Mouse (Mus musculus) CH12.LX (cell line): ENCODE measurements around the gene Vdr. TPM values are rescaled to one million over a fixed set of nuclear protein-coding genes. Genes with fewer than 3 reads are reported as not detected.

Source experiments
- DNase-seq: peaks from one replicate; pipeline ENCODE4 v3.0.0-alpha.2; 2013; ENCODE audit errors: extremely low read depth
- H3K27ac ChIP-seq: 2 replicates; pipeline ENCODE4 v1.5.1; 2012; ENCODE audit warnings: low read depth, mild to moderate bottlenecking, control low read depth, moderate library complexity; ENCODE audit not compliant: insufficient read depth
- H3K27me3 ChIP-seq: replicated peaks from 2 replicates; pipeline ENCODE3; 2012; ENCODE audit warnings: inconsistent platforms
- H3K36me3 ChIP-seq, 2 experiments: replicated peaks in 1 of 2; 2 replicates each; pipeline versions ENCODE3 to v1.6.1; 2012; ENCODE audit warnings: inconsistent platforms in 1 of 2, low read length in 1 of 2, mild to moderate bottlenecking in 1 of 2, mixed read lengths in 1 of 2, moderate library complexity in 1 of 2; ENCODE audit not compliant: control insufficient read depth in 1 of 2, insufficient read depth in 1 of 2
- H3K4me1 ChIP-seq, 2 experiments: 2 replicates each; pipeline ENCODE4 v1.6.1; 2012; ENCODE audit warnings: inconsistent platforms in 1 of 2, moderate library complexity in 1 of 2; ENCODE audit not compliant: insufficient read depth in 2 of 2, control insufficient read depth in 1 of 2
- H3K4me2 ChIP-seq: 2 replicates; pipeline ENCODE4 v1.6.1; 2012; ENCODE audit warnings: low read depth, mild to moderate bottlenecking, control low read depth; ENCODE audit not compliant: poor library complexity, insufficient read depth, severe bottlenecking
- H3K4me3 ChIP-seq, 3 experiments: fragments of 150-350 bp in 1 of 3; sonication (generic) in 1 of 3; replicated peaks in 1 of 3; 2 replicates each; pipeline versions ENCODE3 to v1.5.1; 2011 to 2012; ENCODE audit warnings: low read depth in 2 of 3, low read length in 2 of 3, mild to moderate bottlenecking in 2 of 3, moderate library complexity in 2 of 3, control low read depth in 1 of 3, improper control_type of control experiment in 1 of 3, inconsistent platforms in 1 of 3, mixed read lengths in 1 of 3; ENCODE audit not compliant: poor library complexity in 1 of 3
- H3K79me2 ChIP-seq: replicated peaks from 2 replicates; pipeline ENCODE4 v1.6.1; 2012; ENCODE audit warnings: mild to moderate bottlenecking, moderate library complexity; ENCODE audit not compliant: control insufficient read depth, poor library complexity, insufficient read depth, severe bottlenecking; ENCODE audit errors: extremely low read depth
- H3K9ac ChIP-seq: 2 replicates; pipeline ENCODE4 v1.6.1; 2012; ENCODE audit warnings: low read depth, mild to moderate bottlenecking, control low read depth, moderate library complexity; ENCODE audit not compliant: insufficient read depth
- H3K9me3 ChIP-seq: replicated peaks from 2 replicates; pipeline ENCODE3; 2012; ENCODE audit warnings: low read length, inconsistent platforms, mixed read lengths
- CHD2 ChIP-seq: IDR thresholded peaks from 2 replicates; pipeline ENCODE4 v1.6.1; 2011; ENCODE audit warnings: low read length, improper control_type of control experiment
- CTCF ChIP-seq, 2 experiments: IDR thresholded peaks in 1 of 2; conservative IDR thresholded peaks in 1 of 2; 2 replicates each; pipeline ENCODE4 v1.5.1; 2011 to 2012; ENCODE audit warnings: low read depth in 2 of 2, low read length in 2 of 2, improper control_type of control experiment in 1 of 2, inconsistent platforms in 1 of 2, mild to moderate bottlenecking in 1 of 2, moderate library complexity in 1 of 2
- ELF1 ChIP-seq: IDR thresholded peaks from 2 replicates; pipeline ENCODE4 v1.6.1; 2014; ENCODE audit warnings: low read depth, mild to moderate bottlenecking, inconsistent platforms, low read length, improper control_type of control experiment
- EP300 ChIP-seq: IDR thresholded peaks from 2 replicates; pipeline ENCODE4 v1.6.1; 2011; ENCODE audit warnings: low read length, improper control_type of control experiment
- ETS1 ChIP-seq: conservative IDR thresholded peaks from 2 replicates; pipeline ENCODE4 v1.6.1; 2012; ENCODE audit warnings: low read depth, mild to moderate bottlenecking, inconsistent platforms, low read length, improper control_type of control experiment, moderate library complexity
- IRF4 ChIP-seq: IDR thresholded peaks from 2 replicates; pipeline ENCODE4 v1.6.1; 2014; ENCODE audit warnings: low read depth, mild to moderate bottlenecking, inconsistent platforms, low read length, improper control_type of control experiment
- JUND ChIP-seq: conservative IDR thresholded peaks from 2 replicates; pipeline ENCODE4 v1.6.1; 2011; ENCODE audit warnings: low read depth, low read length, improper control_type of control experiment
- KAT2A ChIP-seq: IDR thresholded peaks from 2 replicates; pipeline ENCODE4 v1.6.1; 2012; ENCODE audit warnings: low read length, improper control_type of control experiment, inconsistent platforms; ENCODE audit not compliant: insufficient replicate concordance
- MAFK ChIP-seq: IDR thresholded peaks from 2 replicates; pipeline ENCODE4 v1.6.1; 2011; ENCODE audit warnings: low read length, improper control_type of control experiment; ENCODE audit not compliant: insufficient replicate concordance
- MAX ChIP-seq: IDR thresholded peaks from 2 replicates; pipeline ENCODE4 v1.6.1; 2011; ENCODE audit warnings: low read length, improper control_type of control experiment
- MAZ ChIP-seq: IDR thresholded peaks from 2 replicates; pipeline ENCODE4 v1.6.1; 2012; ENCODE audit warnings: low read depth, mild to moderate bottlenecking, inconsistent platforms, low read length, improper control_type of control experiment, moderate library complexity
- MXI1 ChIP-seq: IDR thresholded peaks from 2 replicates; pipeline ENCODE4 v1.6.1; 2011; ENCODE audit warnings: mild to moderate bottlenecking, low read depth, low read length, improper control_type of control experiment
- NELFE ChIP-seq: IDR thresholded peaks from 2 replicates; pipeline ENCODE4 v1.6.1; 2011; ENCODE audit warnings: low read depth, low read length, improper control_type of control experiment
- NRF1 ChIP-seq: IDR thresholded peaks from 2 replicates; pipeline ENCODE4 v1.6.1; 2014; ENCODE audit warnings: low read depth, mild to moderate bottlenecking, inconsistent platforms, low read length, improper control_type of control experiment, moderate library complexity
- PAX5 ChIP-seq: IDR thresholded peaks from 2 replicates; pipeline ENCODE4 v1.6.1; 2012; ENCODE audit warnings: low read length, inconsistent platforms, mixed read lengths
- POLR2A ChIP-seq: IDR thresholded peaks from 2 replicates; pipeline ENCODE4 v1.6.1; 2011; ENCODE audit warnings: low read depth, mild to moderate bottlenecking, improper control_type of control experiment, low read length
- POLR2AphosphoS2 ChIP-seq: IDR thresholded peaks from 2 replicates; pipeline ENCODE4 v1.6.1; 2011; ENCODE audit warnings: low read depth, low read length, improper control_type of control experiment
- RAD21 ChIP-seq: IDR thresholded peaks from 2 replicates; pipeline ENCODE4 v1.6.1; 2011; ENCODE audit warnings: low read depth, mild to moderate bottlenecking, low read length, improper control_type of control experiment, moderate library complexity
- SIN3A ChIP-seq: IDR thresholded peaks from 2 replicates; pipeline ENCODE4 v1.6.1; 2012; ENCODE audit warnings: low read length, improper control_type of control experiment, inconsistent platforms
- TBP ChIP-seq: conservative IDR thresholded peaks from 2 replicates; pipeline ENCODE4 v1.6.1; 2011; ENCODE audit warnings: low read depth, low read length, improper control_type of control experiment
- TCF12 ChIP-seq: IDR thresholded peaks from 2 replicates; pipeline ENCODE4 v1.6.1; 2014; ENCODE audit warnings: low read depth, mild to moderate bottlenecking, inconsistent platforms, low read length, improper control_type of control experiment
- USF1 ChIP-seq: IDR thresholded peaks from 2 replicates; pipeline ENCODE4 v1.6.1; 2014; ENCODE audit warnings: low read depth, mild to moderate bottlenecking, inconsistent platforms, low read length, improper control_type of control experiment
- ZMIZ1 ChIP-seq: IDR thresholded peaks from 2 replicates; pipeline ENCODE4 v1.6.1; 2012; ENCODE audit warnings: low read depth, mild to moderate bottlenecking, inconsistent platforms, low read length, improper control_type of control experiment
- ZNF384 ChIP-seq: IDR thresholded peaks from 2 replicates; pipeline ENCODE4 v1.6.1; 2012; ENCODE audit warnings: low read depth, low read length, improper control_type of control experiment, inconsistent platforms
- dilution Hi-C: fragments of 300-500 bp; cut with MboI; formaldehyde crosslinking; loops from 2 replicates; pipeline ENCODE4 v1.14.3; 2020; ENCODE audit warnings: low sequenced_read_pairs; ENCODE audit not compliant: extremely low pct_unique_long_range_greater_than_20kb, extremely low pct_ligation_motif_present
- in situ Hi-C: fragments of 300-500 bp; cut with MboI; formaldehyde crosslinking; loops from 3 replicates; pipeline ENCODE4 v1.14.3; 2019; ENCODE audit warnings: low sequenced_read_pairs, low pct_ligation_motif_present, low pct_unique_long_range_greater_than_20kb, mixed read lengths
- polyA plus RNA-seq: library from polyadenylated mRNA; unstranded; fragments of >175 nt; gene quantifications from 2 replicates; pipeline ENCODE4 v1.2.1, GENCODE M21; 2012; ENCODE audit warnings: low read depth; ENCODE audit not compliant: insufficient read length
- total RNA-seq, 2 experiments: library from RNA; depleted of rRNA; stranded (reverse); fragments of 300-350 nt in 1 of 2; fragments of >200 nt in 1 of 2; gene quantifications; 2 replicates each; pipeline ENCODE4 v1.2.3; 2012 to 2014

The Vdr gene
- total and polyA plus RNA-seq, 3 experiments: 0.52 to 1.7 (median 0.68) TPM

DNA sequence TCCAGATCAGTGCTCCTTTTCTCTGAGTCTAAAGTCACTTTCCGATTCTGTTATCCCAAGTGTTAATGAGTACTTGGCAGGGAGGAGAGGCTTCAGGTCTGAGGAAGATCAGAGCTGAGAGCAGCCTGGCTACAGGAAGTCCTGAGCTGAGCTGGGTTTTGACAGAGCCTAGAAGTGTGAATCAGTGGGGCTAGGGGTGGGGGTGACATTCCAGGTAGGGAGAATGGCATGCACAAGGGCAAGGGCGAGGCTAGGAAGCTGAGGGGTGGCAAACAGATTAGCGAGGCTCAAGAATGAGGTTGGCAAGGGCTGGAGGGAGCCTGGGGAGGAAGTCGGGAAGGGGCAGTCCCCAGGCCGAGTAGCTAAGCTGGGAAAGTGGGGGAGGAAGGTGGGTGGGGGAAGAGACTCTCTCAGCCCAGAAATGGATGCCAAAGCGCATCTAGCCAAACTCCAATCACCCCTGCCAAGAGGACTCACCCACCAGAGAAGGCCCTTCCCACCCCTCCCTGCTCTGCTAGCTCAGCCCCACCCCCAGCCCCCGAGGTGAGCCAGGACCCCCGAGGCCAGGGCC lies 72.9 kb downstream of the Vdr start:
- H3K4me3 ChIP-seq: no peak overlapping the region
- peak overlapping the region; percentile 74 for H3K27ac ChIP-seq

GRCm38 (mm10) chr15:97836894-97837247 lies 73.6 kb downstream of the Vdr start:
- TF ChIP-seq ZMIZ1: no peak
- no peak for TF ChIP-seq MXI1
- 0 out of 2 replicates have a peak, but pooled peaks have one; percentile 7 for TF ChIP-seq SIN3A
- TF ChIP-seq KAT2A: no peak
- peak; percentile 8; the same call in 1 of the 2 replicates for TF ChIP-seq TCF12
- TF ChIP-seq PAX5: no peak
- TF ChIP-seq MAZ: 0 out of 2 replicates have a peak, but pooled peaks have one; percentile 10
- 0 out of 2 replicates have a peak, but pooled peaks have one; percentile 35 for TF ChIP-seq MAX
- DNase-seq: peak; percentile 72
- H3K4me3 ChIP-seq: no peak overlapping the region
- no peaks in the 10 kb centered on the region for H3K9me3 ChIP-seq
- peaks cover 3% of the 10 kb centered on the region for H3K27me3 ChIP-seq
- H3K36me3 ChIP-seq: no peaks in the 10 kb centered on the region
- peaks cover 40 to 68% of the 10 kb centered on the region in 2 experiments for H3K4me1 ChIP-seq
- H3K4me2 ChIP-seq: no peak overlapping the region
- dilution Hi-C loops (no loop called here), in situ Hi-C loops (loop anchor here (25.0 kb wide), 1 partner anchor 375 kb away; no protein-coding TSS in a partner anchor)
- no peaks in the 10 kb centered on the region for H3K79me2 ChIP-seq
- peak overlapping the region; percentile 74 for H3K27ac ChIP-seq
- no peak overlapping the region for H3K9ac ChIP-seq

More for the DNA sequence above, 72.9 kb downstream of the Vdr start:
- Histone ChIP-seq H3K27me3 (no peaks in the 10 kb centered on the region), H3K4me2 (peak overlapping the region; percentile 17; the same call in 1 of the 2 replicates), H3K9me3 (no peaks in the 10 kb centered on the region), H3K79me2 (no peaks in the 10 kb centered on the region), H3K36me3 (no peaks in the 10 kb centered on the region), H3K9ac (peak overlapping the region; percentile 15; the same call in 1 of the 2 replicates), H3K4me1 (peaks cover 37 to 67% of the 10 kb centered on the region in 2 experiments)
- in situ Hi-C loops: loop anchor here (25.0 kb wide), 1 partner anchor 375 kb away; no protein-coding TSS in a partner anchor
- dilution Hi-C loops: no loop called here
- no peak for TF ChIP-seq TBP
- TF ChIP-seq POLR2AphosphoS2: no peak
- TF ChIP-seq JUND: no peak
- TF ChIP-seq ELF1: no peak; the same call in none of the 2 replicates
- no peak for TF ChIP-seq ZNF384
- peak; percentile 14; the same call in 1 of the 2 replicates for TF ChIP-seq ETS1
- no peak for TF ChIP-seq KAT2A
- TF ChIP-seq NRF1: no peak
- no peak for TF ChIP-seq ZMIZ1
- 0 out of 2 replicates have a peak, but pooled peaks have one; percentile 21 for TF ChIP-seq CHD2
- peak; percentile 67; the same call in 1 of the 2 replicates for TF ChIP-seq IRF4
- TF ChIP-seq CTCF (conservative IDR thresholded peaks at IDR 0.05 in 1 of 2, IDR thresholded peaks at IDR 0.05 in 1 of 2; ENCODE audit: low read depth in 2 of 2, low read length in 2 of 2): no peak
- peak; percentile 79 for TF ChIP-seq MAZ
- TF ChIP-seq SIN3A: no peak
- TF ChIP-seq USF1: no peak
- TF ChIP-seq RAD21: no peak
- 0 out of 2 replicates have a peak, but pooled peaks have one; percentile 5 for TF ChIP-seq NELFE
- TF ChIP-seq POLR2A: 0 out of 2 replicates have a peak, but pooled peaks have one; percentile 16
- peak; percentile 37; the same call in 1 of the 2 replicates for TF ChIP-seq EP300
- TF ChIP-seq MAFK: no peak
- TF ChIP-seq MXI1: no peak
- no peak for DNase-seq
